Mouse (Mus musculus) left cerebral cortex, adult 8-10 months (tissue): Measurements from ENCODE around the gene Spsb2. TPM values are rescaled to one million over a fixed set of nuclear protein-coding genes. Genes with fewer than 3 reads are reported as not detected.
A peak's percentile ranks its signal among the peaks of the same experiment; 100 is the strongest.
"Not testable (repeated sequence)": the region's sequence is repeated elsewhere in the genome, so short reads cannot be mapped to it uniquely, and the experiment has no call there.

ENCODE experiments used
- DNase-seq, 2 experiments: peaks; one replicate each; pipeline ENCODE4 v3.0.0; 2022; ENCODE audit warnings: low spot score in 2 of 2
- total RNA-seq, 4 experiments: library from RNA; stranded (reverse); gene quantifications; 2 replicates each; pipeline ENCODE4 v1.2.4; 2022

Spsb2 gene
- total RNA-seq, 4 experiments from 2014 or later: 4.0 to 5.8 (median 5.0) TPM

DNA sequence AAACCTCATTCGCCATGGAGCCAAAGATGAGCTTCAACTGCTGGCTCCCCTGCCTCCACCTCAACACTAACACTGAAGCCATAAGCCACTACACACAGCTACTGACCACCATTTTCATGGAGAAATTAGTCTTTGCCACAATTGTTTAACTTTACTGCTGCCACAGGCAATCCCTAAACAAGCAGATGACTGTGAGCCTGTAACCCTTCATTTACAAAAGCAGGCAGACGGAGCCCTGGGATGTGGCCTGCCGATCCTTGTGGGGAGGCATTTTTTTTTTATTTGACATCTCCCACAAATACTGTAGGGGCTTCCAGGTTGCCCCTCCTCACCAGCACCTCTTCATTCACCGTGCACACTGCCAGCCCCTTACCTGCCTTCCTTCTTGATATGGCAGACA is 8.2 kb downstream of the Spsb2 start:
- DNase-seq: no peak

DNA sequence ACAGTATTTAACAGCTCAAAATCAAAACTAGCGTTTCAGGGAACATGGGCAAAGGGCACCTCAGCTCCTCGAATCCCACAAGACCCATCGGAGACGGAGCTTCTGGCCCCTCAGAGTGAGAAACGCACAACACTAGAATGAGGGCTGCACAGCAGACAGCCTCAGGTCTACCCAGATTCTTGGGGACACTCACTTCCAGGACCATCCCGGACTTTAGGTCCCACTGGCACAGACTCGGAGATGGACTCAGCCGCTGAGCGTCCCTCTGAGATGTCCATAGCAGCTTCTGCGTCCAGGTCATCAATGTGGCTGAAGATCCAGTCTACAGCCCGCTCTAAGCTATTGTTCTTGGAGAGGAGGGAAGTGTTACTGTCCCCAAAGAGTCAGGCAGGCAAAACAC is 8.7 kb downstream of the Spsb2 start:
- DNase-seq: peak in 1 of 2 experiments; percentile 2

DNA sequence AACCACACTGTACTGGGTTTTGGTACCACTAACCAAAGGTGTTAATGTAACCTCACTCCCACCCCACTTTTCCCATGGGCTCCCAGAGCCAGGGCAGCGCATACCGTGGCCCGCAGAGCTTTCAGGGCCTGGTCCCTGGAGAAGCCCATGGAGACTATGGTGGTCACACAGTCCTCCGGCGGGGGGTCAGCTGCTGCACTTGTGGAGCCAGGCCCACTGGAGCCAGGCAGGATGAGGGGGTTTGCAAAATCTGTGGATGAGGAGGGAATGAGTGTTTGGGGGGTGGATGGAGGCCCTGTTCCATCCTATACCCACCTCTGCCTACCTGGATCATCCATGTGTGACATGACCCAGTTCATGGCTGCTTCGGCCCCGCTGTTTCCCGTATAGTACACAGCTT is 9.1 kb downstream of the Spsb2 start:
- no peak for DNase-seq

DNA sequence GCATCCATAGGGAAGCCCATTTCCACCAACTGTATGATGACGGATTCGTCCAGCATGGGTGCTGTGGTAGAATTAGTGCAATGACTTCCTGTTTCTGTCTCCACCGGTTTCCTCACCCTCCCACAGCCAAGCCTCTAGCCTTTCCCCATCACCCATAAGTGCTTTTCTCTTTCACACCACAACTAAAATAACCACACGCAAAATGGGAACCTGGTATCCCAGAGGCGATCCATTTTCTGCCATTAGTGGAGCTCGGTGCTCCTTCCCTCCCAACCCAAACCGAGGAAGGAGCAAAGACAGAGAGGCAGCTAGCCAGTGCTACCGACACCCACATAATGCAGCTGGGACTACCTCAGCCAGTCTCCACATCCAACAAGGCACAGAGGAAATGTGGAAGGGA is 9.5 kb downstream of the Spsb2 start:
- no peak for DNase-seq

DNA sequence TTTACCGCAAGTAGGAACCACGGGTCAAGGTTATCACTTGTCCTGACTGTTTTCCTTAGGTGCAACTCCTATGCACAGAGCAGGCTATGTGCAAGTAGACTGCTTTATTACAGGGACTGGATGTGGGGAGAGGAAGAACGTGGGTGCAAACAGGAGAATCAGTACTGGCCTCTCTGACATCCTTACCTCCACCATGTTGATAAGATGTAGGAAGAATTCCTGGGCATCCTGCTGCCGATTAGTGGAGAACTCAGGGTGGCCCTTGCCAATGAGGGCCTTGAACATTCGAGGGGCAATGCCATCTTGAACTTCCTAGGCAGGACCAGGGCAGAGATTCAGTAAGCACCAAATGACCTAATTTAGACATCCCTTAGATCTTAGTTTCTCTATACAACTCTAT is 12.4 kb downstream of the Spsb2 start:
- DNase-seq: no peak

DNA sequence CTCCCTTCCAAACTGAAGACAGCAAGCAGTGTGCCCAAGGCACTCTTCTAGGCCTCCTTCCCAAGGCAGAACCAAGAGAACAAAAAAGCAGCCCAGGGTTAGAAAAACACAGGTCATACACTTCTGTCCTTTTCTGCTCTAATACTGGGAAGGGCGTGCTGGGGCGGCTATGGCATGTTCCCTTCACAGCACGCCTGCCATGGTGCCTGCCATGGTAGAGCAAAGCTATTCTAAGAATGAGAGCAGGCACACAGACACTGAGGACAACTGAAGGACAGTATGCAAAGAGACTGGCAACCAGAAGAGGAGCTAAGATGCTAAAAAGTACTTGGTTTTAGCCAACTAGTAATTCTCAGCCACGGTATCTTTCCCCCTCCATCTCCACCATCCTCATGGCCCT is 13.6 kb downstream of the Spsb2 start:
- no peak for DNase-seq

DNA sequence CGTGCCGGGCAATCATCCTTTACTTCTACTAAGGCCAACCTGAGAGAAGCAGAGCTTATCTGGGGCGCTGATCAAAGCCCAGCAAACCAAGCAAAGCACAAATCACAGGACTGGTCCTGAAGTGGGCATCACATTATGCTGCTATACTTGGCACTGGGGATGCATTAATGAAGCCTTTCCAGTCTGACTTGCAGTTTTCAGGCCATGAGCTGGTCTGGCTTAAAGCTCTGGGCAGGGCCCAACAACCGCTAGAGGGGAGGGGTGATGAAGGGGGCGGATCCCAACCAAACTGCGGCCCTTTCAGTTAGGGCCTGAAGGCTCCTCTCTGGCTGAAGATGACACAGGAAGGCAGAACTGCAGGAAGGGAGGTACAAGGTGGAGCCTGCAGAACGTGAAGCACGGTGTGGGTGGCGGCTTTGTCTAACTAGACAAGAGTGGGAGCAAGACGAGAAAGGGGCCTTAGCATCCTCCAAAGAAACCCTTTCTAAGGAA is 19.7 kb downstream of the Spsb2 start:
- DNase-seq: no peak

DNA sequence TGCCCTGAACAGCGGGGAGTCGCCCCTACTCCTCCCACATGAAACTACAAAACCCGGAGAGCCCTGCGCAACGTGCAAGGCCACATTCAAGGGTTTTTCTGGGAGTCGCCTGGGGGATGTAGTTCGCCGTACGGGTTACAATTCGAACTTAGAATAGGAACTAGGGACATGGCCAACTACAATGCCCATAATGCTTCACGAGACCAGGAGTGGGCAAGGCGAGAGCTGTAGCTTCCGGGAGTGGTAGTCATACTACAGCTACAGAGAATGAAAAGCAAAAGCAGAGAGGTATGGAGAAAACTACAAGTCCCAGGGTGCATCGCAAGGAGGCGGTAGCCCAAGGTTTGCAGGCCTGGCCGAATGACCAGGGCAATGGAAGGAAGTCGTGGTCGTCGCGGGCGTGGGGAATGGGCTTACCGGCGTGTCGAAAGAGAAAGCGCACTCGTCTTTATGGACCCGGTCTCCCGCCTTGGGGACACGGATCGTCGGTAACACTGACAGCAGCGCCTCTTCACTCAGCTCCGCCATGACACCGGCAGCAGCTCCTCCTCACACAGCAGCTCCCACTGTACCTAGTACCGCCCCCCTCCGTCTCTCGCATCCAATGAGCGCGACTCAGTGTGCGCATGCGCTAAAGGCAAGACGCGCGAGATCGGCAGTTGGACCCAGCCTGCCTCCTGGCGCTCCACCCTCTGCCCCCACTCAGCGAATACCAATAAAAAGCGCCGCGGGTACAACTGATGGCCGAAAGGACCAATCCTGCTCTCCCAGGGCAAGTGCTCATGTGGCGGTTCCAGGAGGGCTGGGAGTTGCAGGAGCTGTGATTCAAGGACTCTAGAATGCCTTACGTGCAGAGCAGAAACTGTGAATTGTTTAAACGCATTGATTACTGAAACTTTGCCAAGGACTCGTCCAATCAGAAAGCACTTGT is 20.7 kb downstream of the Spsb2 start, which contains the start of the genes Usp5 and Cdca3:
Gene Usp5, minus strand, starts transcription at position 617 of the 931 bp plus-strand sequence.
Gene Cdca3, plus strand, starts transcription at position 680 of the 931 bp plus-strand sequence.
- DNase-seq: peak; percentile 97 to 99

DNA sequence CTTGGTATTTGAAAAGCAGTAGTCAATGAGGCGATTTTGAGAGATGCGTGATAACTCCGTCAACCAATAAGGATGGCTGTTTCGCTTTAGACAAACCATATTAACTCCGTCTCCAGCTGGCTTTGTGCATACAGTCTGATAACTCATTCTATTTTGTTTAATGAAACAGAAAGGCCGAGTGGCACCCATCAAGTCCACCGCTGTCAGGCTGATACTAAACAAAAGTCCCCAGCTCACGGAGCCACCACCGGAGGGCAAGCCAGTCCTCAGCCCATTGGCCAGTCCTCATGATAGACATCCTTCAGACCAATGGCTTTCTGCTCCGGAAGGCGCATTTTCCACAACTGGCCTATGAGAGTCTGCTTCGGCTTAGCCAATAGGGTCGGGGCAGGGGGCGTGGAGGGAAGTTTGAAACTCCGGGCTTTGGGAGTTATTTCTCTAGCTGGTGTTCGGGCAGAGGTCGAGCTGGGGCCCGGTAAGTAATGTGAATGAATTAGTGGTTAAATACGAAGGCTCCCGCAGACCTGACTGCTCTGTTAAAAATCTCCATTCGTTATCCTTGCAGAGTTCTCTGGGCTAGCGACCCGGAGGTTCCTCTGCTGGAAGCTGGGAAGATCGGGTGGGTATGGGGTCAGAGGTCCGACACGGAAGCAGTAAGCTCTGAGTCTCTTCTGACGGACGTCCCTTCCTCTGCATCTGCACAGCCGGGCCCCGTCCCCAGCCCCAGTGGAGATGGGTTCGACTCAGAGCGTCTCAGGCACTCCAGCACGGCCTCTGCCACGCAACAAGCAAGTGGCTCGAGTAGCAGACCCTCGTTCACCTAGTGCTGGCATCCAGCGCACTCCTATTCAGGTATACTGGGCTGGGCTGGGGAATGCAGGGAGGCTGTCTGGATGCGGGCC is 21.6 kb downstream of the Spsb2 start:
- DNase-seq: peak; percentile 86 to 96

DNA sequence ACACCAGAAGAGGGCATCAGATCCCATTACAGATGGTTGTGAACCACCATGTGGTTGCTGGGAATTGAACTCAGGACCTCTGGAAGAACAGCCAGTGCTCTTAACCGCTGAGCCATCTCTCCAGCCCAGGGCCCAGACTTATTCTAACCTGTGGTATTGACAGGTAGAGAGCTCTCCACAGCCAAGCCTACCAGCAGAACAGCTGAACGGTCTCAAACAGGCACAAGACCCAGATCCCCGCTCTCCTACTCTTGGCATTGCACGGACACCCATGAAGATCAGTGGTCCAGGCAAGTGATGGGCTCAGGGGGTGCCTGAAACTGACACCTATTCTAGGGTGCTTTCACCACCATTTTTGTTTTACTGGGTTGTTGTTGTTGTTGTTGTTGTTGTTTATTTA is 22.7 kb downstream of the Spsb2 start:
- not testable (repeated sequence) for DNase-seq

DNA sequence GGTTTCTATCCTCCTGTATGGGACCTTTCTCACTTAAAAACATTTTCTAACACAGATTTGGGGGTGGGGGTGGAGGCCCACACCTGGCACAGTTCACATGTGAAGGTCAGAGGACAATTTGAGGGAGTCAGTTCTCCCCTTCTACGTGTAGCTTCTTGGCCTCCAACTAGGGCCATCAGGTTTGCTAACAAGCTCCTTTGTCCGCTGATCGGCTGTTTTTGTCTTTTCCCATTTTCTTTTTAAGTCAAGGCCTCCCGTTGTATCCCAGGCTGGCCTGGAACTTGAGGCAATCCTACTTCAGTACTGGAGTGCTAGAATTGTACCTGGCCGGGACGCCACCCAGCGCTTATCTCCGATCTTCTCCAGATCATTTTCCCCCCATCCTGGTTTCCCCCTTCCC is 23.2 kb downstream of the Spsb2 start:
- no peak for DNase-seq

DNA sequence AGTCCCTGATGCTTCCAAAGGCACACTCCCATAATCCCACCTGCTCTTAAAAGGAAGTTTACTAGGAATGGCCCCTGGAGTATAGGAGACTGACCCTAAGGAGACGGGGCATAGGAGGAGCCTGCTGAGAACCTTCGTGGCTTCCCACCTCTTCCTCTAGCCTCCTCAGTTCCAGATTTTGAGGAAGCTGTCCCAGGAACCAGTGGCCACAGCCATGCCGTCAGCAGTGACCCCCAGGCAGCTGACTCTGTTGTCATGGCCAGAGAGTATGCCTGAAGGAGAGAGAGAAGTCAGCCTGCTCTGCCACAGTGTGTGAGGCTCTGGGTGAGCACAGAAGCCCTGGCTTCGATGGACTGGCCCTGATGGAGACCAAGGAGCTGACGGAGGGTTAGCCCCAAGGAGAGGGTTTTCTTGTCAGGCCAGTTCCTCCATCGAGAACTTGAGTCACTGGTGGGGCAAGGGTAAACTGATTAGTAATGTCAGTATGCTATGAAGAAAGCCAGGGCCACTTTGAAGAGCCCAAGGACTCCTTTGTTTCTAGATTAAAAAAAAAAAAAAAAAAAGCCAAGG is 26.1 kb downstream of the Spsb2 start:
- no peak for DNase-seq

DNA sequence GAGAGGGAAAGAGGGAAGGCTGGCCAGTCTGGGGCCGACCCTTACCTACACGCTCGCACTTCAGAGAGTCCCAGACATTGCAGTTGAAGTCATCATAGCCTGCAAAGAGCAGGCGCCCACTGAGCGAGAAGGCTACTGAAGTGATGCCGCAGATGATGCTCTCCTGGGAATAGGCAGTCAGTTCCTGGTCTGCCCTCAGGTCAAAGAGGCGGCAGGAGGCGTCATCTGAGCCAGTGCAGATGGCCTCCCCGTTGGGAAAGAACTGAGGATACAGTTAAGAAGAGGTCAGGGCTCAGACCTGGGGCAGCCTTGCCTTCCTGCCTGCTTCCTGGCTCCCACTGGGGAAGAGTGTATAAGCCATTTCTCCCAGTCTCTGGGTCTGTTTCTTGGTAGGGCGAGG is 27.1 kb downstream of the Spsb2 start:
- no peak for DNase-seq

DNA sequence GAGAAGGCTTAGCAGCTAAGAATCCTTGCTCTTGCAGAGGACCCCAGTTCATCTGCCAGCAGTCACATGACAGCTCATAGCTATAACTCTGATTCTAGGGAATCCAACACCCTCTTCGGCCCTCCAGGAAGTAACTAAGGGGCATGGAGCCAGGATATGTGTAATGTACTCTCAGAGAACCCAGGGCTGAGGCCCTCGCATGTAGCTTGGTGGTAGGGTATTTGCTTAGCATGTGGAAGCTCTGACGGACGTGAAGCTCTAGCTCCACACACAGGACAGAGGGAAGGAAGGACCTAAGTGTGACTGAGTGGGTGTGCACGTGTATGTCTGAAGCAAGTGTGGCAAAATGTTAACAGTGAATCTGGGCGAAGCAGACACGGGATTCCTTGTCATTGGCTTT is 27.9 kb downstream of the Spsb2 start:
- DNase-seq: no peak

DNA sequence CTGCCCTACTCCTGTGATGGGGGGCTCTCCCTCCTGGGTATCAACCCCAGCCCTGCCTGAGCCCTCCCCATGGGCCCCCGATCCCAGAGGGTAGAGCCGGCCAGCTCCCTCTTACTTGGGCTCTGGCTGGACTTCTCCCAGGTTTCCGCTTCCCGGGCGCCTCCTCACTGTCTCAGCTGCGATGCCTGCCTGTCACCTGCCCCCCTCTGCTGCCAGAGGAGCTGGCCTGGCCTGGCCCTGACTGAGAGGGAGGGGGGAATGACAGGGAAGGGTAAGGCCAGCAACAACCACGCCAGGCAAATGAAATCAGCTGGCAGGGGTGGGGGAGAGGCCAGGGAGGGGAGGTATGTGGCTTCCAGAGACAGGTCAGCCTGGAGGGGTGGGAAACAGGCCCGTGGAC is 31.3 kb downstream of the Spsb2 start:
- DNase-seq: no peak

DNA sequence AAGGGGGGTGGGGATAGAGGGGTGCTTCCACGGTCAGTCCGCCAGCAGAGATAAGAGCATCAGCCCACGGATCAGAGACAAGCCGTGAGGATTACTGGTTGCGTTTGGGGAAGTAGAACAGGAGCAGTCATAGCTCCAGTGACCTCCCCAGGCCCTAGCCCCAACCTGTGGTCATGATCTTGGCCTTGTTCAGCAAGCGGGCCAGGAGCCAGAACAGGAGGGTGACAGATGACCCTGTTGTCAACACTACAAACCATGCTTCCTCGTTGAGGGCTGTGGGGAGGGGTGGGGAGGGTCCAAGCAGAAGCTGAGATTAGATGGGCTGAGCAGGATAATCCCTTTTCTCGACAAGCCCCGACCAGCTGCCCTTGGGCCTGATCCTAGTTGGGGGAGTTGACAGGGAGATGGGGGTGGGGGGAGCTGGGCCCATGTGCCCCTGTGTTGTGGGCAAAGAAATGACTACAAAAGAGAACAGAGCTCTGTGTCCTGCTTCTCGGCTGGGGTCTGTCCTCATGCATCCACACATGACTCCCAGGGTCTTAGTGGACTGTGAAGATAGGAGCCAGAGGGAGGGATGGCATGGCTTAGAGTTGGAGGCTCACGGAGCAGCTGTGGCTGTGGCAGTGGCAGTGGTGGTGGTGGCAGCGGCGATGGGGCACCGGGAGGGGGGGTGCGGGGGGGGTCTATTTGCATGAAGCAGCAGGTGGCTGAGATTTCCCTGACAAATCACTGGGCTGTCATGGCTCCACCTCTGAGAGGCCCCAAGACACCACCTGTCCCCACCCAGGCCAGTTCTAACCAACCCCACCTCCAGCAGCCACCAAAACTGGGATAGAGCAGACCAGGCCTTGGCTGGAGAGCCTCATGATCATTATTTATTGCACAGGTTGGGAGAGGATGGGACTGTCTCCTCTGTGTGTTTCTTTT is 32.0 kb downstream of the Spsb2 start, which contains the start of gene Gnb3:
Gene Gnb3, minus strand, starts transcription at position 35 of the 927 bp plus-strand sequence.
- no peak for DNase-seq

DNA sequence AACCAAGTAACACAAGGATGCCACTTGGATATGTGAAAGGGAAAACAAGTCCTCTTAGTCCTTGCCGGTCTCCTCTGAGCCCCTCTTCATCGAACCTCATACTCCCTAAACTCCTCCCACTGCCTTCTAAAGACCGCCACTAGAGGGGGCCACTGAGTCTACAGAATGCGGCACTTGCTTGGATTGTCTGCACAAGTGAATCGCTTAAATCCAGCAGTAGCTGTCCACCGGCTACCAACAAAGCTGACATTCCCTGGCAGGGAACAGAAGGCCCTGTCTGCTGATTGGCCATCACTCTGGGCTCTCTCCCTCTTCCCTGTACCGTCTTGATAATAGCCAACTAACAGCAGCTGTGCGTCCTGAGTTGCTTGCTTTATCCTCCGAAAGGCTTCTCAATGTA is 38.8 kb downstream of the Spsb2 start:
- peak; percentile 81 to 95 for DNase-seq

DNA sequence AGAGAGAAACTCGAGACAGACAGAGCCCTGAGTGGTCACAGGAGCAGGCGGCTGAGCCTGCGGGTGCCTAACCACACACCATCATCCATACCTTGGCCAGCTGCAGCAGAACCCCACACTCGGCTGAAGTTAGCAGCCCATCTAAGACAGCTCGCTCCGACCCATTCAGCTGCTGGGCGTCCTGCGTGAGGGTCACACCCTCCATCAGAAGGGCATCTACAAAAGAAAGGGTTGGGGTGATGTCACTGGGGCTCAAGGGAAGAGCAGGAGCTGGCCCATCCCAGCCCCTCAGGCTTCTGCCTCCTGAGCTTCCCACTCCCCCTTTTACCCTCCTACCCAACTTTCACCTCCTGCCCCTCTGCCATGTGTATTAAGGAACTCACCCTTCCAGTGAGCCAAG is 42.1 kb downstream of the Spsb2 start:
- DNase-seq: no peak

DNA sequence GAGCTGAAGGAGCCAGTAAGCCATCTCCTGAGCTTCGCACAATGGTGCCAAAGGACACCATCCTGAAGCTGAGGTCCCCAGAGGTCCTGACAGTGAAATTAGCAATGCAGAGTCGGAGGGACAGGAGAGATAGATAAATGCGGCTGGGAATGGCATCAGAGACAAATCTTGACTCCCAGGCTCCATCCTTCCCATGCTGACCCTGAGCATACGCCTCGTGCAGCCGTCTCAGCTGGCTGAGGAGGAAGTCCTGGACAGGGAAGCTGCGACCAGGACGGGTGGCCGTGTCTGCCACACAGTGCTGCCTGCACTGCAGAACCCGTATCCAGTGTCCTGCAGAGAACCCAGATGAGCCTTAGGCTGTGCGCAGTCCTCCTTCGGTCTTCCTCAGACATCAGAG is 46.2 kb downstream of the Spsb2 start:
- no peak for DNase-seq

DNA sequence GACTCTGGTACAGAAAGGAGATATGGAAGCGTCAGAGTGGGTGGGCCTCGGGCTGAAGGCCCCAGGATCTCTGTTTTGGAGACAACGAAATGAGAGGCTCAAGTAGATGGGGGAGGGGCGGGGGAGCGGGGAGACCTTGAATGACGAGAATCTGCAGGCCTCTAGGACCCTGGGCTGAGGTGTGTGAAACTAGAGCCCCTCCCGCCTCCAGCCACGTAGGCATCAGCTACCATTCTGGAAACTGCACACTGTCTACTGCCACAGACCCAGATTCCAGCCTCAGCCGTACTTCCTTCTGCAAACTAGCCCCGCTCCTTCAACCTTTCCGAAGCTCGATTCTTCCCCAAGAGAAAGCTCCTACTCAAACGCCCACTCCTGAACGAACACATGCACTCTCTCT is 47.9 kb downstream of the Spsb2 start:
- peak; percentile 34 to 69 for DNase-seq
